Mouse (Mus musculus) small intestine, adult 2 months (tissue): ENCODE measurements at regions not wholly inside any gene's neighbourhood (a gene's known extent, or its start where the extent isn't known, plus 50 kb on each side); places are given as distances from the start of the nearest gene placed in this dataset.

ENCODE experiments used
- CTCF ChIP-seq: fragments of 200-500 bp; IDR thresholded peaks from 2 replicates; pipeline ENCODE4 v1.5.1; 2012; ENCODE audit warnings: low read depth, mild to moderate bottlenecking, control low read depth, inconsistent platforms, low read length, moderate library complexity, mixed read lengths; ENCODE audit not compliant: insufficient replicate concordance, insufficient read length; ENCODE audit errors: extremely low read depth
- POLR2A ChIP-seq: fragments of 200-500 bp; IDR thresholded peaks from 2 replicates; pipeline ENCODE4 v1.6.1; 2012; ENCODE audit warnings: low read depth, mild to moderate bottlenecking, control low read depth, inconsistent platforms, low read length, moderate library complexity

DNA sequence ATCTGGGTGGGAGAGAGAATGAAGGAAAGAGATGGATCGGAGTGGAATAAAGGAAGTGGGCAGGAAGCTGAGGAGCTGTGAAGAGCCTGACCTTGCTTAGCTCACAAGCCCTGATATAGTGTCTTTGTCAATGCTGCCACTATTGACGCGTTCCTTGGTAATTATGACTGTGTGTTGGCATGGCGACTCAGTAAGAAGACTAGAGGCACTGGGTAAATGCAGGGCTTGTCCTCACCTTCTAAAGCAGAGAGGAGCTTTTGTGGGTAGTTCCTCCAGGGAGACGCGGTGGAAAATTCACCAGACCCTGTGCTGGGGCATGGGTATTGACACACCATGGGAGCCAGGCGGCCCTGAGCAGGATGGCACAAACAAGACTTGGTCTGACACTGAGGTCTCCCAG is 52.8 kb upstream of the Polg start:
- TF ChIP-seq POLR2A, result no peak
- no peak for TF ChIP-seq CTCF
